Mouse (Mus musculus): Measurements from ENCODE around the gene Poldip3.

Gene Poldip3

DNA sequence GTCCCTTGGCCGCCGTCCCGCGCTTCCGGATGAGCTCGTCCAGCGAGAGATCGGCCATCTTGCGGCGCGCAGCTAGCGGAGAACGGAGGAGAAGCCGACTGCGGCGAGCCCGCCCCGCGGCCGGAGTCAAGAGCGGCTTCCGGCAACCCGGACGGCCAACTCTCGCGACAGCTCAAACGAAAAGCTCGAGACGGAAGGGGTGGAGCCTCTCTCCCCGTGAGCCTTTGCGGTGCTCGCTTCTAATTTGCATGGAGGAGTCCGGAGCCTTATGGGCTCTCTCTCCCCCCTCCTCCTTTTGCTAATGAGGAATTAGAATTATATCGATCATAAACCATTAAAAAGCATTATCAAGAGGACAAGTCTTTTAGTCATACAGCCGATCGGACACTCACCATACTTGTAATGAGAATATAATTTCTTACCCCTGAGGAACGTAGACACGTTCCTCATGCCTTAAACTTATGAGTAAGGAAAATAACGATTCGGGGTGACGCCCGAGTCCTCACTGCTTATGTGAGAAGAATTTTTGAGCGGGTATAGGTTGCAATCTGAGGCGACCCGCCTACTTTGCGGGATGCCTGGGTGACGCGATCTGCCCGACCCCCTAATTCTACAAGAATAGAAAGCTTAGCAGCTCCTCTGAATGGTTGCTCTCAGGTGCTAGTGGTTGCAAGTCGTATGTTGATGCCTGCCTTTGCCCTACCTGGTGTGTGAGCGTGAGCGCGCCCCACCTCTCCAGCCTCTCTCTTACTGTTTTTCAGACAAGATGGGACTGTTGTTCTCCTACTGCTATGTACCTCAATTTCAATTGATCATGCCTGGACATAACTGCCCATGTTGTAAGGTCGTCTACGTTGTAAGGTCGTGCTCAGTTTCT lies at the start of gene Poldip3:
Gene Poldip3 (minus strand): TSS at position 189 of the 877 bp plus-strand sequence.
- peak; percentile 97 for DNase-seq

DNA sequence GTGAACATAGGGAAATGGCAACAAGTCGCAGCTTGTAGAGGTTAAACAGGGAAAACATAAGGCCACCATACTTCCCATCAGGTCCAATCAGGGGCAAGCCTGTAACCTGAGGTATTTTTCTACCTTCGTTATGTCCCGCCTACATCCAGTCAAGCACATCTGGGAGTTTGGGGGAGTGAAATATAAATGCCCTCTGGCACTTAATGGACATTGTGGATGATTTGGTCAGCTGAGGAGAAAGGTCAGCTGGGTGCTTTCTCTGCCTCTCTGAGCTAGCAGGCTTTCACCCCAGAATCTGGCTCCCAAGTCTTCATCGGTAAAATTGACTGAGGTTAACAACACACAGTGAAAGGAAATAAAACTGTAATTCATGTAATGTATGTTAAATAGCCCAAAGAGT lies 44.2 kb upstream of the Poldip3 start:
- no peak for DNase-seq

DNA sequence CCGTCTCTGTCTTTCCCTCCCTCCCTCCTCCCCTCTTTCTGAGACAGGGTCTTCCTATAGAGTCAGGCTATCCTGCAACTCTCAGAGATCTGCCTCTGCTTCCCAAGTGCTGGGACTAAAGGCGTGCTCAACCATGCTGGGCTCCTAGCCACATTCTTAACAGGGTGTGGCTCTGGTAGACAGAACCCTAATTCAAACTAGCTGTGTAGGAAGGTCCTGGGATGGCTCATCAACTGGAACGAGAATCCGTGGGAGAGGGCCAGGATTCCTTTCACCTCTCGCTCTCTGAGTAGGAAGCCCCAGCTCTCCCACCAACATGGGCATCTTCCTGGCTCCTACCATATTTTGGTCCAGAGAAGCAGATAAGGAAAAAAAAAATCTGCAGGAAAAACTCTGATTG lies 33.2 kb upstream of the Poldip3 start:
- no peak for DNase-seq

DNA sequence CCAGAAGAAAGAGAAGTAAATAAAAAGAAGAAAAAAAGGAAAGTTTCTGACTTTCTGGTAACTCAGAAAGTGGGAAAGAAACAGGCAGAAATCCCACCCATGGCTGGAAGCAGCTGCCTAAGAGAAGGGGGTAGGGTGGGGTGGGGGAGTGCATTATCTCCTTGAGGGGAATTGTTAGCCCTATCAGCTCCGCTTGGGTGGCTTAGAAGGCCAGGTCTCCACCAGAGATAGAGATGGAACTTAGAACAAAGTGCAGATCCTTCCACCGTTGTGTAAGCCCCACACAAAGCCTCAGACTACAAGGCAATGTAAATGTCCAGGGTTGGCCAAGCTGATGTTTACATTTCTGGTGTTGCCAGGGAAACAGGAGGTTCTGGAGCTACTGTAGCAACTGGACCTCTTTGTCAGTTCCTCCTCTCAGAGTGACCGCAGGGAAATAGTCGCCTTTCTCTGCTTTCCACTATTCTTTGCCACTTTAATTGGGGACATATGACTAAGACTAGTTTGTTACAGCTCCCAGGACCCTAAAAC lies 32.7 kb upstream of the Poldip3 start:
- no peak for DNase-seq

DNA sequence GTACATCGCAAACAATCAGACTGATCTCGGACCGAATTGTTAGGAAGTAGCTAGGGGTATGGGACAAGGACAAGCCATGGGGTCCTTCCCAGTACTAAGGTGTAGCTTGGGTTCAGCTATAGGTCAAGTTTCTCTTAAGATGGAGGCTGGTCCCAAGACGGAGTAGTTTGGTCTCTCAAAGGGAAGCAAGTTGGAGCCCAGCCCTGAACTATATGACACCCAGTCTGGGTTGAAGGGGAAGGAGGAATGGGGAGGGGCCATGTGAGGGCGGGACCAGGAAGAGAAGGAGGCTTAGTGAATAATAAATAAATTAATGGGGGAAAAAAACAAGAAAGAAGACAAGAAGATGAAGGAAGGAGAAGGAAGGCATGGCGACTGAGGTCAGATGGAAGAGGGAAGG lies 30.8 kb upstream of the Poldip3 start:
- DNase-seq = no peak

DNA sequence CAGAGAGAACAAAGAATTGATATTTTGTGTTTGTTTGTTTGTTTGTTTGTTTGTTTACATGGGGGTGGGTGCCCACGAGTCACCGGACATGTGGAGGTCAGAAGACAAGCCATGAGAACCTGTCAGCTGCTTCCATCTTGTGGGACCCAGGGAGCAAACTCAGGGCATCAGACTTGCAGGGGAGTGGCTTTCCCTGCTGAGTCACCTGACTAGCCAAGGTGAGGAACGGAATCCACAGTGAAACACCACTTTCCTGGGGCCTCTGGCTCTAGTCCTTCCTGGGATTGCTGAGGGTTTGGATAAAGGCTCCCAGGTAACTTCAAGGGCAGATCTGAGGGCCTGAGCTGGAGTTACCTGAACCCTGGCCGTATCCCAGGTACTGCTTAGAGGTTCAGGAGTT lies 27.5 kb upstream of the Poldip3 start:
- no peak for DNase-seq

DNA sequence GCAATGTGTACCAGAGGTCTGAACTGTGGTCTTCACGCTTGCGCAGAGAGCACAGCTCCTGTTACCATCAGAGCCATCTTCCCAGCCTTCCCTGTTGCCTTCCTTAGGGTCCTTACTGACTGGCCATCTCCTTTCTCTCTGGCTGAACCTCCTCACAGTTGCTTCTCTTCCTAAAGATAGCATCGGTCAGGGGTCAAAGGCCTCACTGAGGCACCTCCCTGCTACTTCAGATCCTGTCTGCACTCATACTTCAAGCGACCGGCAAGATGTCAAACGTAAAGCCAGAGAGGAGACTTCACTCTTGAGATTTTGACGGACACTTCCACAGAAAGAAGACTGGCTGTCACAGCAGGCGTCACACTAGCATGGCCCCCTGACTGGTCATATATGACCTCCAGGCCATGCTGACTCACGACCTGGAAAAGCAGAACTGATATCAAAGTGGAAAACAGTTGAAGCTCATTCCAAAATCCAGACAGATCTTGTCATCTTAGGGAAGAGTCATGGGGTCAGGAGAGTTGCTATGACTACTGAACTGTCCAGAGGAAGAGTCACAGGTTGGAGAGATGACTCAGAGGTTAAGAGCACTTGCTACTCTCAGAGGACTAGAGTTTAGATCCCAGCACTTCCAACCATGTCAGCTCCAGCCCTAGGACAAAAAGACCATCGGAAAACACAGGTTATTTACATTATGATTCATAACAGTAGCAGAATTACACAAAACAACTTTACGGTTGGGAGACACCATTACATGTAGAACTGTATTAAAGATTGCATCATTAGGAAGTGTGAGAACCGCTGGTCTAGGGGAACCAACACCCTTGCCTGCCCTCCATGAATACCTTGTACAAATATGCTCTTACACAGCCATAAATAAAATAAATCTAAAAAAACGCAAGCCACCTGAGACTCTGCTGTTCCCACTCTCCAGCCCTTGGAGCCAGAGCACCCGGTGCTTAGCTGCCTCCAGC lies 25.0 kb upstream of the Poldip3 start:
- no peak for DNase-seq

DNA sequence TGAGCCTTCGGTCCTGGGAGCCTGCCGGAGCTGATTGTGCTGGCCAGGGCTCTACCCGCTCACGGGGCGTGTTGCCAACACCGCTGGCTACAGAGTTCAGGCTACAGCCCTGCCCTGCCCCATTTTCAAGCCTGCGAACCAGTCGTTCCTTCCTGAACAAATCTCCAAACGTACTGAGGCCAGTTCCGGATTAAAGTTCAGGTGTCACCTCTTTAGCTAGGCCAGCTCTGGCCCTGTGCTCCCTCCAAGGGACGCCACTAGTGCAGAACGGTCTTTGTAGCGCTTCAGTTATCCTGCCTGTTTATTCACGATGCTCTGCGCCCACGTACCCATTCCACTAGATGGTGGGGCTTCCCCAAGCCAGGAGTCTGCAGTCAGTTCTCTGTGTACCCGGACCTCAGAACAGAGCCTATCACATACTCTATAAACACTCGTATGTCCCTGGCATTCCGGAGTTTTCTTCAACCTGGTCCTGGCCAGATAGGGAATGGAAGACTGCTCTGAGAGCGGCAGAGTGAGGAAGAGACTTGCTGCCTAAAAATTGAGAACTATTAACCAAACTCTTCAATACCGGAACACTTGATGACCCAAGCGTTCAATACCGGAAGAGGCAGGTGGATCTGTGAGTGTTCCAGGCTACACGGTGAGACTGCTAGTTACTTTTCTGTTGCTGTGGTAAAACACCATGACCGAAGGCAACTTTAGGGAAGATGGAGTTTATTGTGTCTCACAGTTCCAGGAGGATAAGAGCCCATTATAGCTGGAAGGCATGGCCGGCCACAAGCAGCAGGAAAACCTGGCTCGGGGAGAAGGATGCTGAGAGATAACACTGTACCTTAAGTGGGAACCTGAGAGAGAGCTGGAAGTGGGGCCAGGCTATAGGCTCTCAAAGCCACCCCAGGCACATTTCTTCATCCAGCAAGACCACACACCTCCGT lies 23.6 kb upstream of the Poldip3 start, which contains the start of gene Cyb5r3:
Gene Cyb5r3 (minus strand): TSS at position 101 of the 938 bp plus-strand sequence.
- no peak for DNase-seq

DNA sequence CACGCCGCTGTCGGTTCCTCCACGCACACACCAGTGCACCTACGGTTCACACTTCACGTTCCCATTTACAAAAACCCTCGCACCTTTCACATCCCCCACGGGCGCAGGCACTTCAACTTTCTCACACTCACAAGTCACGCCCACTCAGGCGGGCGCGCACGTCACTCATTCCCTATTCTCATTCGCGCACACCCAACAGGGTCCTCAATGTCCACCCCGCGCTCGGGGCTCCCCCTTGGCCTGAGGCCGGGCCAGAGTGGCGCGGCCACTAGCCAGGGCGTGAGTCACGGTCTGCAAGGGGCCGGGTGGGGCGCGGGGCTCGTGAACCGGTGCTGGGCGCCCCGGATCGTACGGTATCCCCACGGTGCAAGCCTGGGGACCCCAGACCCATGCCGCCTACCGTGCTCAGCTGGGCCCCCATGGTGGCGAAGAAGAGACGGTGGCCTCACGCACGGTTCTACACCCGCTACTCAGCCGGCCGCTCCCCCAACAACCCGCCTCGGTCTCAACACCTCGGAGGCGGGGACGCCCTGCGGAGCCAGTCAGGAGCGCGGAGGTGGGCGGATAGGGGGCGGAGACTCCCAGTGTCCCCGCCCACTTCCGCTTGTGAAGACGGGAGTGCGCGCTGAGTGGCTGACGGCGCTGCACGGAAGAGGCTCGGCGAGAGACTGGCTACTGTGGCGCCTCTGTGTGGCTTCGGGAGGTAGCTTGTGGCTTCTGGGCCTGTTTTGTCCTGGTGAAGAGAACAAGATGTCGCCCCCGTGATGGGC lies 22.7 kb upstream of the Poldip3 start:
- peak; percentile 98 for DNase-seq

DNA sequence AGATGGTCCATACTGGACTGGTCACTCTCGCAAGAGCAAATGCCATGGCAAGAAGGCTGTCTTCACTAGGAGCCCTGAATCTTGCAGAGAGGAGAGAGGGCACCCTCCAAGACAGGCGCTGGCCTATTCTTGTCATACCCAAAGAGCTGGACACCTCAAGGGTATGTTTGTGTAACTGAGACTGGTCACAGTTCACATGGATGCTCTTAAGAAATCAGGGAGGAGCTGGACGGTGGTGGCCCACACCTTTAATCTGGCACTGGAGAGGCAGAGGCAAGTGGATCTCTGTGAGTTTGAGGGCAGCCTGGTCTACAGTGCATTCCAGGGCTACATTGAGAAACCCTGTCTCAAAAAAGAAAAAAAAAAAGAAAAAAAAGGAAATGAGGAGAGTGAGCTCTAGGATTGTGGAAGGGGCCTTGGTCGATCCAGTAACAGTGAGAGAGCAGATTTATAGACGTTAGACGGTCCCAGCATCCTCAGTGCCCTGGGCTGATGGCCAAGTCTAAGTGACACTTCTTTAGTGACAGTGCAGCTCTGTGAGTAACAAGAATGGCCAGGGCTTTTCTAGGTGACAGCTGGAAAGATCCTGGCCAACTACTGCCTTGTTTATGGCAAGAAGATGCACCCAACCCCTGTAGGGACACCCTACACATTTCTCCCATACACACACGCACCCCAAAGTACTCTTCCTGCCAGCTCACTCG lies 21.9 kb upstream of the Poldip3 start:
- no peak for DNase-seq

DNA sequence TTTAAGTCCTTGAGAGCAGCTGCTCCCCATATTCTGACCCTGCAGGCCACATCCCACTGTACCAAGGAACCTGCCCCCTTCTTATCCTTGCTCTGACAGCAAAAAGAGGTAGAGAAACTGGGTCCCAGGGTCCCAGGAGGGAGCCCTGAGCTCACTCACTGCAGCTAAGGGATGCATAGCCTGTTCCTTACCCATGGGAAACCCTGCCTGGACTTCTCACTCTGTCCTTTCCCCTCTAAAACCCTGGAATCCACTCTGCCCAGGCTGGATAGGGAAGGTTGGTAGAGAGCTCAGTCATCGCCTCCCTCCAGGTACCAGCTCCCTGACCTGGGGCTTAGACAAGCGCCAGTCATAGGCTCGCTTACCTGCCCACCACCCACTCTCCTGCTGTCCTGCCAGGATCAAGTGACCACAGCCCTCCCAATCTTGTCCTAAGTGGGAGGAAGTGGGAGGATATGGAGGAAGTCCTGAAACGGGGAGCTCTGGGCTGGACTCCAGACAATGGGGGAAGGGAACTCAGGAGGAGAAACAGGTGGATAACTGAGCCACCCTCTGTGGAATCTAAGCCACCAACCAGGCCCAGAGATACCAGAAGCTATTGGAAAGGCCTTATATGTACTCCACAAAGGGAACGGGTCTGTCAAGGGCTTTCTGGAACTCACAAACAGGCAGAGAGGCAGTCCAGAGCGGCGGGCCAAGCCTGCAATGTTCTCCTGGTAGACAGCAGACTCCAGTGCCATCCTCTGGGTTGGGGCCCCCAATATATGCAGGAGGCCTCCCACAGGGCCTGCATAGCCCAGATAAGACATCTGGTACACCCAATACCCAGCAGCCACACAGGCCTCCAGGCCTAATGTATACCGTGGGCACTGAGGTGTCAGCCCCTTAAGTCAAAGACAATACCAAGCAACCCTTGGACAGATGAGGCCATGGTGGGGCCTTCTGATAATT lies 20.9 kb upstream of the Poldip3 start:
- no peak for DNase-seq

DNA sequence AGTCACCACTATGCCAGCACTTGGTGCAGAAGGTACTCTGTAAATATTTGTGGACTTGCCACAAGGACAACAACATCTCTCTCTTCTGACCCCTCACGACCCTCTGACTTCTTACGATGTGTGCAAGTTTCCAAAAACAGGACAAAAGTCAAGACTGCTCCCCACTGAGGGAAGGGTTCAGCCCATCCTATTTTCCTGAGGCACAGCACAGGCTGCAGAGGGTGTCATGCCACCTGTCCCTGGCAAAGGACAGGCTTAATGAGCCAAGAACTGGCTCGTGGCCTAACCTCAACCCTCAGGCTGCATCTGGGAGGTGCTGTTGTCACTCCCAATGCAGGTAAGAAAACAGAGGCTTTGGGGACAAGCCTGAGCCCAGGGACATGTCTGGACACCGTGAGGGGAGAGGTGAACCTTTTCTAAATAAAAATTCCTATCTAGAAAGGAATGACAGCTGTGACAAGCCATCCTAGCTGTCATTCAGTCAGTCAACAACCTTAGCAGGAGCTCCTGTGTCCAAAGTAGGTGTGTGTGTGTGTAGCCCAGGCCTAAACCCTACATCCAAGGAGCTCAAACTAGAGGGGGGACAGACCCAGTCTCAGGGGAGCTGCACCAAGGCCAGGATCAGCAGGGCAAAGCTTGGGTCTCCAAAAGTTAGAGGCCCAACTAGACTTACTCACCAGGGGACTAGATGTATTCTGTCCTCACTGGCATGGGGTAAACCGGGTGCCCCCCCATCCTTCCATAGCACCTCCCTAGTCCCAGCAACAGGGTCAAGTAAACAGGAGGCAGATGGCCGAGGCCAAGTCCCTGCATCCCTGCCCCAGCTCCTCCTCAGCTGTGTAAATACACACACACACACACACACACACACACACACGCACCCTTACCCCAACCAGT lies 19.9 kb upstream of the Poldip3 start:
- DNase-seq = no peak

DNA sequence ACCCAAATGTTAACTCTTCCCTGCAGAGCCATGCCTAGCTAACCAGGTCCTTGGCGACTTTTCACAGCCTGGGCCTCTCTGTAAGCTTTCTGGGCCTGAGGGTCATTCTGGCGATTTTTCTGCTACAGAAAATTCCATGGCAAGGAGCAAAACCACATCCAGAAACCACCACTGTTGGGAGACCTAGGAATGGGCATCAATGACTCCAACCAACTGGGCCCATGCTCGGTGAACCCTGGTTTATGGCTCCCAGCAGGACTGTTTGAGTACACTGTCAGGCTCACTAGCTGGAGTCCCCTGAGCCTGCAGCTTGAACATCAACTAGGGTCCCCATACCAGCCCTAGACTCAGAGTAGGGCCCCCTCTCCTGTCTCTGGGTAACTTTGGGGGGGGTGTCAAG lies 19.1 kb upstream of the Poldip3 start:
- DNase-seq = no peak

DNA sequence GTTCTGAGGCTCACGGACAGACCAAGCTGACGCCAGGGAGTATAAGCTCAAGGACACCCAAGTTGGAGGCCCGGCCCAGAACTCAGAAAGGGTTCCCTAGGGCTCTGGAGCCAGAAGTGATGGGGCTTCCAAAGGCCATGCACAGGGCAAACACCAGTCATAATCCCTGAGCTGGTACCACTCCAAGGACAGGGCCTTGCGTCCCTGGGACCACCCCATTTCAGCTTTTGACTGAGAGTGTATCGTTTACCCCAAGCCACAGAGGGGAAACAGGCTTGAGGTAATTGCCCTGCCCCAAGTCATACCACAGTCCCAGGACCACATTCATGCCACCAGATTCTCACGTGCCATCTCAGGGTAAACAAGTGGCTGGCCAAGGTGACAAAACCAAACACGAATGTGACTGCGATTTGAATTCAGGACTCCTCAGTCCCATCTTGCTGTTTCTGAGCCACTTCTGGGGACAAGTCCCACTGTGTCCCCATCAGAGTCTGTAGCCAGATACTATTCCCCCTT lies 18.4 kb upstream of the Poldip3 start:
- no peak for DNase-seq

DNA sequence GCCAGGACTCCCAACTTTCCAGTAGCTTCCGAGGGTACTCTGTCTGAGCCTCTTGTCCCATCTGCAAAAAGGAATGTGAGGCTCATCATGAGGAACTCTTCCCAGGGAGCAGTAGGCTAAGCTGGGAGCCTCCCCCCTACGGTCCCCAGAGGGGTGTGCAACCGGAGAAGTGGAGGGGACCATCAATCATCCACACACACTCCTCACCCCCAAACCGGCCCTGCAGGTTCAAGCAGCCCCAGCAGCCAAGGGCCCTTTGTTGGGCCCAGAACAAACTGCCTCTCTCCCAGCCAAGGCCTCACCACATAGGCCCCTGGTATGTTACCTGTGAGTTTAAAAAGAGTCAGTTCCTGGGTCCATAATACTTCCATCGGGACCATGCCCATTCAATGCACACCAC lies 17.9 kb upstream of the Poldip3 start:
- no peak for DNase-seq

DNA sequence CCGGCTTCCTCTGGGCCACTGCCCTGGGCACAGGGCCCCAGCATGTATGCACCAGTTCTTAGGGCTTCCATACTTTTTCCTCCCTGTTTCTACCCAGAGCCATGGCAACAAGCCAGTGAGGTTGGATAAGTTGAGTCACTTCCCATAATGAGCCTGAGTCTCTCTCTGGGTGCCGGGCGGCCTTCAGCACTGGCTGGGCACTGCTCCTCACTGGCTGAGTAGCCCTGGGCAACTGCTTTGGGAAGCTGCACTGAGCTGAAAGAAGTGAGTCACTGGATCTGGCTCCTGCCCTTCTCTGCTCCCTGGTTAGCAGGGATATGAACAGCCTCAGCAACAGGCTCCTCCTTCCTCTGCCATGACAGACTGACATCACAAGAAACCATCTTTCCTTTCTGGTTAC lies 17.5 kb upstream of the Poldip3 start:
- DNase-seq = no peak

DNA sequence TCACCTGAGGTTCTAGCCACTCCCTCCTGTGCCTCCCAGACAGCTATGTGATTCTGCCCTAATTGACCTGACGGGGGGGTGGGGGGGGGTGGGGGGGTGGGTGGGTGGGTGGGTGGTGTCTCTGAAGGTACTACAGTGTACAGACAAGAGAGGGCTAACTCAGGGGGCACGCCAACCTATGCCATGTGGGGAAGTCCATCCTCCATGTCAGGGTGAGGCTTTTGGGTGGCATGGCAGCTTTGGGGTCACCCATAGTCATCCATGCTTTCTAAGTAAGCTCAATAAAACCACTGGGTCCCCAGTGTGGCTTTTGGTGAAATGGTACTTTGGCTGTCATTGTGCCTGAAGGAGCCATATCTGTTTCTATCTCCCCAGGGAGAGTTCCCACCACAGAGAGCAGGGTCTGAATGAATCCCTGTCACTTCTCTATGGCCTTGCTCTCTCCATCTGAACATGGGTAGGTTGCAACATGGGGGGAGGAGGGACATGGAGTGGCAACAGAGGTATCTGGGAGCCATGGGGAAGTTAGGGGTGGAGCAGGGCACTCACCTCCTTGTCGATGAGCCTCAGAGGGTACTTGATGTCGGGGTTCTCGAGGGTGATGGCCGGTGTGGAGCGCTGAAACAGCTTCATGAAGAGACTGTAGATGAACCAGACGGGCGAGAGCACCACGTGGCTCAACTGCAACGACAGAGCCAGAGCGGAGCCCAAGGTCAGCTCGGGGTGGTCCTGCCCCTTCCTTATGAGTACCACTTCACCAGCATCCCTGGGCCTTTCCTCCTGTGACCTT lies 16.5 kb upstream of the Poldip3 start:
- DNase-seq = no peak

Data from right cerebral cortex, postnatal 25 days (tissue).